Mouse (Mus musculus) monocyte, adult 2 months (primary cell): ENCODE results near the gene Fus.
"Not testable (repeated sequence)": the region's sequence is repeated elsewhere in the genome, so short reads cannot be mapped to it uniquely, and the experiment has no call there.

Experiments
- DNase-seq, 2 experiments: peaks; one replicate each; pipeline ENCODE4 v3.0.0; 2022; ENCODE audit warnings: low spot score in 2 of 2, low read depth in 1 of 2

The Fus gene

DNA sequence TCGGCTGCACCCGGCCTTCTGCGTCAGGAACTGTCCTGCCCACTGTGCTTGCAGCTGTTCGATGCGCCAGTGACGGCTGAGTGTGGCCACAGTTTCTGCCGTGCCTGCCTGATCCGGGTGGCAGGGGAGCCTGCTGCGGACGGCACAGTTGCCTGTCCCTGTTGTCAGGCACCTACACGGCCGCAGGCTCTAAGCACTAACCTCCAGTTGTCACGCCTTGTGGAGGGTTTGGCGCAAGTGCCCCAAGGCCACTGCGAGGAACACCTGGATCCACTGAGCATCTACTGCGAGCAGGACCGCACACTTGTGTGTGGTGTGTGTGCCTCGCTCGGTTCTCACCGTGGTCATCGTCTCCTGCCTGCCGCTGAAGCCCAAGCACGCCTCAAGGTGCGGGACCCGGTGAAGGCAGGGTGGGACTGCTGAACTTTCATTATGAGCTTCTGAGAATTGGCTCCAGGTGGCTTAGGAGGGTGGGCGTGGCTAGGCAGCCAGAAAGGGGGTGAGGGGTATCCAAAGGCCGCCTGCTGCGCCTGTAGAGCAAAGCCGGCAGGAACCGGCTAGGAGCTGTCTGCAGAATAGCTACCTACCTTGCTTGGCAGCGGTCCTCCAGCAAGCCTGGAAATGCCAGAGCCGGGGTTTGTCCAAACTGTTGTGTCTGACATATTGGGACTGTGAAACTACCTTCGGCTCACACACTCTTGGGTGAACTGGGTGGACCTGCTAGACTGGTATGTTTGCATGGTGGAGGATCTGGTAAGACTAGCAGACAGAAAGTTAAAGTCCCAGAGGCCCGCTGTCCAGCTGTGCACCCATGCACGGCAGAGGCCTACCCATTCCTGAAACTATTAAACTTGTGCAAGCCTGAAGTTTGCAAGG, 37.5 kb downstream of the Fus start:
- DNase-seq: no peak

DNA sequence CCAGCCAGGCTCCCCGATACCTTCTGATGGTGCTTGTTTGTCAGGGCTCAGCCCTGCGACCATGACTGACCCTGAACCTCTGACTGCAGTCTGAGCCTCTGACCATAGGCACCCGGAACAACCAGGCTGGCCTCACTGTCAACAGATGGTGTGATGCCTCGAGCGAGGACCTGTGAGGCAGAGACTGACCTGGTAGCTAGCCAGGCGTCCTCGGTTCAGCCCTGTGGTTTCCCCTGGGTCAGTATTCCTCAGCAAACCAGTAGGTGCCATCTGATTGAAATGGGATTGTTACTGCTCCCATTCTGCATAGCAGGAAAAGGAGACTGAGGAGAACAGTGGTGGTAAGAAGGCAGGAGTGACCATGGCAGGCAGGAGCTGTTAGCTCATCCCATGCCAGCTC, 38.9 kb downstream of the Fus start:
- DNase-seq: no peak

DNA sequence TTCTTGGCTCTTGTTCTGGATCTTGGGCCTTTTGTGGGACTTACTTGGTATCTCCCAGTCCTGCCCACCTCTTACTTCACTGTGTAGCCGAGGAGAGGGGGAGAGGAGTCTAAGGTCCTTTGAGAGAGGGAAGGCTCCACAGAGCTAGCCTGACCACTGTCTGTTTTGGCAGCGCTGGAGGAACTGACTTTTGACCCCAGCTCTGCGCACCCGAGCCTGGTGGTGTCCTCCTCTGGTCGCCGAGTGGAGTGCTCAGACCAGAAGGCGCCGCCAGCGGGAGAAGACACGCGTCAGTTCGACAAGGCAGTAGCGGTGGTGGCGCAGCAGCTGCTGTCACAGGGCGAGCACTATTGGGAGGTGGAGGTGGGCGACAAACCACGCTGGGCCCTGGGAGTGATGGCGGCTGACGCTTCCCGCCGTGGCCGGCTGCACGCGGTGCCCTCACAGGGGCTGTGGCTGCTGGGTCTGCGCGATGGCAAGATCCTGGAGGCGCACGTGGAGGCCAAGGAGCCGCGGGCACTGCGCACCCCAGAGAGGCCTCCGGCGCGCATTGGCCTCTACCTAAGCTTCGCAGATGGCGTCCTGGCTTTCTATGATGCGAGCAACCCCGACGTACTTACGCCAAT, 42.6 kb downstream of the Fus start:
- DNase-seq: no peak

DNA sequence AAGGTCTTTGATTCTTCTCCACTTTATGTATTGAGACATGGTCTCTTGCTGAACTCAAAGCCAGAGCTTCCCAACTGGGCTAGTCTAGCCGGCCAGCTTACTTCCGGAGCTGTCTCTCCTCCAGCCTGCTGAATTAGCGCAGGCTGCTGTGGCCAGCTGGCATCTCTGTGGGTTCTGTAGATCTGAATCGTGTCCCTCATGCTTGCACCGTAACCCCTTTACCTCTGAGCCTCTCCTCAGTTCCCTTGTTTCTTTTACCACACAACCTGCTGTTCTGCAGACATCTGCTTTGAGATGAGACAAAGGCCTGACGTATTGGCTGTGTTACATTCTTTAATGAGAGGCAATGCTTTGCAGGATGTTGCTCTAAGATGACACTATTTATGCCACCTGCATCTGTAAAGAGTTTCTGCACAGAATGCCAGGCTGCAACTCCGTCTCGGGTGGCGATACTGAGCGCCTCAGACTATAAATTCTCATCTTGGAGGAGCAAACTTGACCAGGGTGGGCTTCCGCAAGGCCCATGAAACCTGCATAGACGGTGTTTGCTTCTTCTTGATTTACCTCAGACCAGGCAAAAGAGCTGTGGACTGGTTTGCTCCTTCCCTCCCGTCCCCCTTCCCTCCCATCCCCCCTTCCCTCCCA, 45.0 kb downstream of the Fus start:
- DNase-seq: no peak

DNA sequence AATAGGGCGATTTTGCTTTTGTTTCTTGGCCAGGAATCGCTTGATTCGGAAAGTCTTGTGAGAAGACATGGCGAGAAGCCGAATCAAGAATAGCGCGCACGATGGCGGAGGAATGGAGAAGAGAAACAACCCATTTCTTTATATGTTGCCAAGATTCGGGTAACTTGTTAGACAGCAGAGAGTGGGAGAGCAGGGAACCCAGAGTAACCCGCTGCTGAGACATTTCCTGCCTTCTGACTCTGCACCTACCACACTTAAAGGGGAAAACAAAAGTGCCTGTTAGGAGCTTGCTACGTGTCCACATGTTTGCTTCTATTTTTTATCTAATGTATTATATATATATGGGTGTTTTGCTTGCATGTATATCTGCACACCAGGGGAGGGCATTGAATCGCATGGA, 45.9 kb downstream of the Fus start:
- DNase-seq: no peak

DNA sequence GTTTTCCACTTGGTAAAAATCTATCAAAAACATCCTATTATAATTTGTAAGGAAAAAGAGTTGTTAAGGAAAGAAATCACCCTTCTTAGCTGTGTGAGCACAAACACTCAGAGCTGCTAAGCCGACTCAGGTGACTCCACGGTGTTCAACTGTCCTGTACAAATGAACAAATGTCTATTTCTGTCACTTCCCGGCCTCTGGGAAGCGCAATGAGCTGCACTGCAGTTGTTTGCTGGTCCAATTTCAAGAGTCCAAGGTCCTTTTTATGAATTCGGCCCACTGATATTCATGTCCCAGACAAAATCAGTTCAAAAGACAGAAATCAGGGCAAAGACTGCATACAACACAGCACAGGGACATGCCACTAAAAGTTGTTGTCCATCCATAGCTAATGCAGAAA, 48.9 kb downstream of the Fus start:
- not testable (repeated sequence) for DNase-seq

DNA sequence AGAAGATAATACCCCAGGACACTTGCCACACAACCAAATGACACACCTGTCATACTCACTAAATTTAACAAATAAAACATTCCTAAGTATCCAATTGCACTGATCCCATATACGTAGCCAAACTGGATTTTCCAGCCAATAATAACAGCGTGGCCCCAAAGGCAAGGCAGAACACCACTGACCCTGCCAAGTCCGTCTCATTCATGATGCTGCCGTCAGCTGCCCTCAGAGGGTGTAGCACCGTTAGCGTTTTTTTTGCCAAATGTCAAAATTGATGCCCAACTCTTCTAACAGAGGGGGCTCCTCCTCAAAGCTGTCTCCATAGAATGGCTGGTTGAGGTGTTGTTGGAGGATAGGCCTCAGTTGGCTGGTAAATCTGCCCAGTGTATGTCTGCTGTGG, 49.4 kb downstream of the Fus start:
- DNase-seq: no peak

DNA sequence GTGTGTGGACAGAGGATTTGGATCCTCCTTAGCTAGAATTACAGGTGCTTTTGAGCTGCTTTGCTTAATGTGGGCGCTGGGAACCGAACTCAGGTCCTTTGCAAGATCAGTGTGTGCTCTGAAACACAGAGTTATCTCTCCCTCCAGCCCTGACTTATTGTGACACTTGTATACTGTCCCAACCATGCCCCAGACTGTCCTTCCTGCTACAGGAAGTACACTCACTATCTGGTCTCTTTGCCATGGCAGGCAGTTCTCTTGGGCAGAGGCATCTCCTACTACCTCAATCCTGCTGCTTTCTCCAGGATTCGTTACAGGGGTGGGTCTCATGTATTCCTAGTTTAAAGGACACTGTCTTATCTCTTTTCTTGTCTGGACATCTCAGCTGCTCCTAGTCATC, 51.0 kb downstream of the Fus start:
- no peak for DNase-seq

DNA sequence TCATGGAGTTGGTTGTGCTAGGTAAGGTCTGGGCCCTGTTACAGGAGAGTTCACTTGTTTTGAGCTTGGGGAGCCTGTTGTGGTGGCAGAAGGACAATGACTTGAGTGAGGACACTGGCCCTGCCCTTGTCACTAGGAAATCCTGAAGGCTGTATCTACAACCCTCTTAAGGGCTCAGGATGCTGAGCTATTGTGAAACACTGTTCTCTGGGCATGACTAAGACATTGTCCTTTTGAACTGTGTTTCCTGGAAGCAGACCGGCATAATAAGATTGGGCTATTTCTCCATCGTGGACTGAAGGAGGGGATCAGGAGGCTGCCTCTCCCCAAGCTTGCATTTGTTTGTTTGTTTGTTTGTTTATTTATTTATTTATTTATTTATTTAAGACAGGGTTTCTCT, 51.9 kb downstream of the Fus start:
- peak in 1 of 2 experiments; percentile 21 for DNase-seq

DNA sequence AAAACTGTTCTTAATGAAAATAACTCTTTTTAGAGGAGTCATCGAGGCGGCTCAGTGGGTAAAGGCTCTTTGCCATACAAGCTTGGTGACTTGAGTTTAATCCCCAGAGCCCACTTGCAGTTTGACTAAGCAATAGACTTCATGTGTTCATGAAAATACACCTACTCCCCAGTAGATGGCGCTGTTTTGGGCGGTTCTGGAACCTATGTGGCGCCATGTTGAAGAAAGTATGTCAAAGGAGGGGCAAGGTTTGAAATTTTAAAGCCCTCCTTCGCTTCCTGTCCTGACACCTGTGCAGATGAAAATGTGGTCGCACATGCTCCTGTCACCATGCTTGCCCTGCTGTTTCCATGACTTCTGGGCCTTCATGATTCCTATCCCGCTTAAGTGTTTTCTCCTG, 55.7 kb downstream of the Fus start:
- no peak for DNase-seq

DNA sequence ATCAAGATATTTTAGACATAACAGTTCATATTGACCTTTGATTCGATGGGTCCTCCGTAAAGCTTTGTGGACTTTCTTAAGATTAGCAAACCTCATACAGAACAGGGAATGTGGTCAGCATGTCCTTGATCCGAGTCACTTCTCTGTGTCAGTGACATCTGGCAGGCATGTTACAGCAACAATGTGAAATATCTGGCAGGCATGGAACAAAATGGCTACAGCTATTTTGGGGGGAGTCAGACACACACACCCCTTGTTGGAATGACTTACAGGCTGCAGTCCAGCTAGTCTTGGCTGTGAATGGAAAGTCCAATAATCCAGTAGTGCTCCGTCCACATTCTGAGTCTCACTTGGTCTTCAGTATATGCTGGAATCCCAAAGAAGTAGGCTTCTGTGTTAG, 56.3 kb downstream of the Fus start:
- DNase-seq: no peak

DNA sequence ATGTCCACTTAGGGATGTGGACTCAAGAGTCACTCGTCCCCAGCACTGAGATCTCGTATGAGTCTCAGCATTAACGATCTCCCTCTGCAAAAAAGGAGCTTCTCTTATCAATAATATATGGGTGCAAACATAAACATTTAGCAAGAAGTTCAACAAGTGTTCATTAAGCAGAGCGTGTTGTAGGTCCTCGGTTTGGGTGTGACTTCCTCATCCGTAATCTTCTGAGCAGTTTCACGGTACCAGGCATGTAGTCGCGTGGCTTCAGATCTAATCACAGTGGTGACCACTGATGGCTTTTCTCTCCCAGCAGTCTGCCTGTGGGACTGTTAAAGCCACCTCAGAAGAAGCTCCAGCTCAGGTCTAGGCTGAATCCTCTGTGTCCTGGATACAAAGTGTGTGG, 57.1 kb downstream of the Fus start:
- DNase-seq: no peak

DNA sequence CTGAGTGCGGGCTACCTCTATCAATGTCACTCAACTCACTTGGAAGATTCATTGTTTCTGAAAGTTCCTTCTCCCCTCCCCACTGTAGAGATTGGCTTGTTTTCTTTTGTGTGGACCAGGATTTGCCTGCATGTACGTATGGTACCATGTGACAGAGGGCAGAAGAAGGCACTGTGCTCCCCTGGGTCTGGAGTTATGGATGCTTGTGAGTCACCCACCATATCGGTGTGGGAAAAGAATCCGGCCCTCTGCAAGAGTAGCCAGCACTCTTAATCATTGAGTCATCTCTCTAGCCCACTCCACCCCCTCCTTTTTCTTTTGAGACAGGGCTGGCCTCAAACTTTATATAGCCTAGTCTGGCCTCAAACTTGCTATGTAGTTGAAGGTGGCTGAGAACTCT, 57.7 kb downstream of the Fus start:
- DNase-seq: no peak

DNA sequence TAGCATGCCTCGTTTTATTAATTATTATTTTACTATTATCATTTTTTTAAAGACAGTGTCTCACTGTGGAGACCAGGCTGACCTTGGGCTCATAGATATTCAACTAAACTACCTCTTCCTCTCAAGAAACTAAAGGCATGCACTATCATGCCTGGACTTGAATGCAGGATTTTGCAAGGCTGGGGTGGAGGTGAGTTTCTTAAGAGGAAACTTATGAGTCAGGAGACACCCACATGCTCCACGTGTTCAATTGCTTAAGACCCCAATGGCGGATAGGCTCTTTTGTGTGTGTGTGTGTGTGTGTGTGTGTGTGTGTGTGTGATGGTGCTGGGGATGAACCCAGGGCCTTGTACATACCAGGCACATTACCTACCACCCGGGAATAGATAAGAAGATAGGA, 58.1 kb downstream of the Fus start:
- no peak for DNase-seq

DNA sequence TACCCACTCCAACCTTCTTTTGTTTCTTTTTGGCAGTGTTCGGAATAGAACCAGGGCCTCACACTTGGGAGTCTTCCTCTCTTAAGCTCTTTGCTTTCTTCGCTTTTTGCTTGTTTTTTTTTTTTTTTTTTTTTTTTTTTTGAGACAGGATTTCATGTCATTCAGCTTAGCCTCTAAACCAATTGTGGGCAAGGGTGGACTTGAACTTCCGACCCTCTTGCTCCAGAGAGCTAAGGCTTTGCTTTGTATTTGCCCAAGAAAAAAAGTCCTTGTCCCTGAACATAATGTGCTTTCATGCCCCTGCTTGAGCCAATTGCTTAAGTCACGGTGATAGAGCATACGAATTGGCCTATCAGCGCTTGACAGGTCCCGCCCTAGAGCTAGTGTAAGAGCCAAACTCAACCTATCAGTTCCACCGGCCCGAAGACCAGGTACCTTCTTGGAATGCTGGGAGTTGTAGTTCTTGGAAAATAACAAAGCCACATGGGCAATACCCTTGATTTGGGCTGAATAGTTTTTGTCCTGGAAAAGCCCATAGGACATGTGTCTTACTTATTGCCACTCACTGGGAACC, 64.2 kb downstream of the Fus start:
- no peak for DNase-seq

DNA sequence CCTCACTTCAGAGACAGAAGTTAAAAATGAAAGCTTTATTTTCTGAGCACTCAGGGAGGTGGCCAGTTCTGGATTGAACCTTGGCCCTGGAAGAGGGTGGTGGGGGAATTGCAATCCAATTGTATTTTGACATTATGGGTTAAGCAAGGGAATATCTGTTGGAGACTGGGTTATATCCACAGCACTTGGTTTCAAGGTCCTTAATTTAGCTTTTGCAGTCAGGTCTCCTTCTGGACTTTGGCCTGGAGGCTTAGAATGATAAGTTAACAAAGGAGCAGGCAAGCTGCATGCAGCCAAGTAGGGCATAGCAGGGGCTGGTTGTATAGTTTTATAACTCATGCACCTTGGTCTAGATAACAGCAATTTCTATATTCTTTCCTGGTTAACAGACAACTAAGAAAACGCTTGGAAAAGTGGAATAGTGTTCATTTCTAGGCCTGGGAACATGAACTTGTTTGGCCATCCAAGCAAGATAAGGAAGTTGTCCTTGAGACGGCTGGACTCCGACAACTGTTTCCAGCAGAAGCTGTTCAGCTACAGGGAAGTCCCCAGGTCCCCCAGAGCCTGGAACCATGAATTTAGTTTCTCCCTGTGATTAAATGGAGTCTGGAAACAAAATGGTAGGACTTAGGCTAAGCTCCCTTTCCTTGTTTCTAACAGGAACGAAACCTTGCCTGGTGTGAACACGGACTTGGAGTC, 65.2 kb downstream of the Fus start:
- DNase-seq: no peak

DNA sequence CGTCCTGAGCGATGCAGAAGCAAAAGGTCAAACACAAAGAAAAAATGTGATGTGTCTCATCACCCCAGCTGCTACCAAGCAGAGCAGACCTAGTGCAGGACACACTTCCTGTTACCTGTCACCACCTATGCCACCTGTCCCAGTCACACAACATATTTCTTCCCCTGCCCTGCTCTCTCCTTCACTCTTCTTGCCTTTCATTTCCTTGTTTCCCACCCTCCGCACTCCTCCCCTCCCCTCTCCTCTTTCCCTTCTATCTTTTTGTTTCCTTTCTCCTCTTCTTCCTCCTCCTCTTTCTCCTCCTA, 65.7 kb downstream of the Fus start:
- no peak for DNase-seq

DNA sequence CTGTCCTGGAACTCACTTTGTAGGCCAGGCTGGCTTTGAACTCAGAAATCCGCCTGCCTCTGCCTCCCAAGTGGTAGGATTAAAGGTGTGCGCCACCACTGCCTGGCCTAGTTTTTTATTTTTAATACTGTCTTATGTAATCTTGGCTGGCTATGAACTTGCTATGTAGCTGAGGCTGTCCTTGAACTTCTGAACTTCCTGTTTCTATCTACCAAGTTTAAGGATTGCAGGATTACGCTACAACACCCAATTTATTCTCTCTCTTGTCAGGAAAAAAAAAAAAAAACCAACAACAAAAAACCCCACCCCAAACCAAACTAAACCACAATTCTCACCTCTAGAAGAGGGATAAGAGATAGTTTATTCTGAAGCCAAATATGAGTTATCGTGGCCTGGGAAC, 66.4 kb downstream of the Fus start:
- no peak for DNase-seq
